Mouse (Mus musculus) thymus, postnatal 10 days (tissue): ENCODE data around the gene Mob2.

ENCODE experiments used
- DNase-seq, 2 experiments: peaks; one replicate each; pipeline ENCODE4 v3.0.0; 2021; ENCODE audit warnings: low spot score in 2 of 2

Mob2 gene

GRCm38 (mm10) chr7:142025196-142025595 is 35.7 kb downstream of the Mob2 start:
- no peak for DNase-seq

GRCm38 (mm10) chr7:142020827-142021226 is 40.0 kb downstream of the Mob2 start:
- no peak for DNase-seq

- no peak for DNase-seq
Measured at GRCm38 (mm10) chr7:142019699-142020098, 41.2 kb downstream of the Mob2 start.

GRCm38 (mm10) chr7:142016562-142016961 is 44.3 kb downstream of the Mob2 start:
- peak in 1 of 2 experiments; percentile 33 for DNase-seq

- DNase-seq: no peak
Measured at GRCm38 (mm10) chr7:142001597-142002340, 59.1 kb downstream of the Mob2 start.

- no peak for DNase-seq
Measured at GRCm38 (mm10) chr7:142000661-142001060, 60.2 kb downstream of the Mob2 start.

GRCm38 (mm10) chr7:141994121-141994520 is 66.7 kb downstream of the Mob2 start:
- no peak for DNase-seq

GRCm38 (mm10) chr7:141991183-141991582 is 69.7 kb downstream of the Mob2 start:
- DNase-seq: no peak

- no peak for DNase-seq
Measured at GRCm38 (mm10) chr7:141988314-141988806, 72.5 kb downstream of the Mob2 start.

GRCm38 (mm10) chr7:141981237-141981636 is 79.6 kb downstream of the Mob2 start:
- DNase-seq: no peak

GRCm38 (mm10) chr7:141979247-141979646 is 81.6 kb downstream of the Mob2 start:
- no peak for DNase-seq

- DNase-seq: no peak
Measured at GRCm38 (mm10) chr7:141978003-141978402, 82.9 kb downstream of the Mob2 start.

GRCm38 (mm10) chr7:141972831-141973619 is 87.8 kb downstream of the Mob2 start:
- peak; percentile 42 to 52 for DNase-seq

GRCm38 (mm10) chr7:141966281-141966680 is 94.6 kb downstream of the Mob2 start:
- DNase-seq: no peak

- DNase-seq: no peak
Measured at GRCm38 (mm10) chr7:141962521-141962920, 98.3 kb downstream of the Mob2 start.

GRCm38 (mm10) chr7:141961491-141961890 is 99.4 kb downstream of the Mob2 start:
- DNase-seq: no peak

GRCm38 (mm10) chr7:141960926-141961325 is 99.9 kb downstream of the Mob2 start:
- no peak for DNase-seq

- no peak for DNase-seq
Measured at GRCm38 (mm10) chr7:141959133-141959532, 101.7 kb downstream of the Mob2 start.
